Mouse (Mus musculus) CD8-positive naive resting alpha-beta T cell, adult 57 days (primary cell): ENCODE results near the gene Clmn. TPM values are rescaled to one million over a fixed set of nuclear protein-coding genes. Genes with fewer than 3 reads are reported as not detected.

ENCODE experiments used
- total RNA-seq: library from RNA; stranded (reverse); gene quantifications from one replicate; pipeline ENCODE4 v1.2.4, GENCODE M21; 2023

Clmn gene
- total RNA-seq, result not detected

GRCm38 (mm10) chr12:104864439-104865165 lies at the start of gene Clmn:
Gene Clmn, minus strand, starts transcription at chr12:104865076.

GRCm38 (mm10) chr12:104751814-104752765 lies 112.8 kb downstream of the Clmn start, which contains the start of gene Dicer1:
Gene Dicer1, minus strand, starts transcription at chr12:104751952.

Other genes with a start within 250 kb of the Clmn start
- gene Dicer1, start 113.1 kb downstream of the Clmn start, total RNA-seq, result 85.6 TPM
- gene Syne3, start 144.7 kb upstream of the Clmn start, total RNA-seq, result 9.7 TPM
- gene Glrx5, start 167.6 kb upstream of the Clmn start, total RNA-seq, result 29.2 TPM